Mouse (Mus musculus) myocyte (in vitro differentiated cells): Measurements from ENCODE around the gene Fam219a. TPM values are rescaled to one million over a fixed set of nuclear protein-coding genes. Genes with fewer than 3 reads are reported as not detected.

Experiments
- H3K27me3 ChIP-seq: one replicate; pipeline ENCODE4 v1.6.1; 2011; ENCODE audit not compliant: control insufficient read depth, insufficient read depth, insufficient read length
- H3K36me3 ChIP-seq: one replicate; pipeline ENCODE4 v1.6.1; 2011; ENCODE audit not compliant: control insufficient read depth, insufficient read depth
- H3K4me2 ChIP-seq: one replicate; pipeline ENCODE4 v1.6.1; 2011; ENCODE audit warnings: low read depth, control low read depth
- H3K4me3 ChIP-seq: one replicate; pipeline ENCODE4 v1.5.1; 2011; ENCODE audit warnings: mild to moderate bottlenecking, control low read depth, moderate library complexity
- H3K79me2 ChIP-seq: one replicate; pipeline ENCODE4 v1.6.1; 2011; ENCODE audit not compliant: control insufficient read depth, insufficient read depth
- H3ac ChIP-seq: one replicate; pipeline ENCODE4 v1.6.1; 2011; ENCODE audit not compliant: control insufficient read depth, insufficient read length
- CEBPB ChIP-seq: IDR thresholded peaks from 2 replicates; pipeline ENCODE4 v1.6.1; 2011; ENCODE audit warnings: mild to moderate bottlenecking, moderate library complexity; ENCODE audit not compliant: poor library complexity, insufficient read depth, severe bottlenecking
- E2F4 ChIP-seq: IDR thresholded peaks from one replicate; pipeline ENCODE4 v1.6.1; 2011; ENCODE audit warnings: mild to moderate bottlenecking, control low read depth, moderate library complexity; ENCODE audit not compliant: insufficient read depth
- MAX ChIP-seq: IDR thresholded peaks from one replicate; pipeline ENCODE4 v1.6.1; 2011; ENCODE audit warnings: low read depth, mild to moderate bottlenecking, control low read depth
- MYOD1 ChIP-seq, 3 experiments: IDR thresholded peaks; one replicate each; pipeline ENCODE4 v1.6.1; 2011; ENCODE audit warnings: control low read depth in 2 of 3, low read depth in 2 of 3, mild to moderate bottlenecking in 2 of 3, moderate library complexity in 1 of 3; ENCODE audit not compliant: insufficient read length in 2 of 3, control insufficient read depth in 1 of 3
- MYOG ChIP-seq, 3 experiments: IDR thresholded peaks; one replicate each; pipeline ENCODE4 v1.6.1; 2011; ENCODE audit warnings: control low read depth in 2 of 3, low read depth in 2 of 3, mild to moderate bottlenecking in 2 of 3; ENCODE audit not compliant: insufficient read length in 2 of 3, control insufficient read depth in 1 of 3, insufficient read depth in 1 of 3
- POLR2A ChIP-seq: IDR thresholded peaks from one replicate; pipeline ENCODE4 v1.6.1; 2011; ENCODE audit warnings: low read depth, mild to moderate bottlenecking, control low read depth, moderate library complexity; ENCODE audit not compliant: insufficient read length
- POLR2AphosphoS2 ChIP-seq: IDR thresholded peaks from one replicate; pipeline ENCODE4 v1.6.1; 2011; ENCODE audit warnings: low read depth, control low read depth; ENCODE audit not compliant: insufficient read length
- REST ChIP-seq: IDR thresholded peaks from one replicate; pipeline ENCODE4 v1.6.1; 2011; ENCODE audit warnings: mild to moderate bottlenecking, control low read depth, moderate library complexity; ENCODE audit not compliant: insufficient read depth, insufficient read length
- SRF ChIP-seq: IDR thresholded peaks from one replicate; pipeline ENCODE4 v1.6.1; 2011; ENCODE audit warnings: low read depth; ENCODE audit not compliant: control insufficient read depth, insufficient read length
- TCF12 ChIP-seq: IDR thresholded peaks from one replicate; pipeline ENCODE4 v1.6.1; 2011; ENCODE audit warnings: mild to moderate bottlenecking, control low read depth; ENCODE audit not compliant: poor library complexity, insufficient read depth, severe bottlenecking
- TCF3 ChIP-seq: IDR thresholded peaks from one replicate; pipeline ENCODE4 v1.6.1; 2011; ENCODE audit warnings: low read depth, control low read depth; ENCODE audit not compliant: insufficient read length
- USF1 ChIP-seq: IDR thresholded peaks from one replicate; pipeline ENCODE4 v1.6.1; 2011; ENCODE audit warnings: low read depth, mild to moderate bottlenecking, control low read depth, moderate library complexity
- polyA plus RNA-seq: library from polyadenylated mRNA; unstranded; fragments of >200 nt; fragmentation: generic; extraction: Trizol; gene quantifications from one replicate; pipeline ENCODE4 v1.2.1, GENCODE M21; 2012; ENCODE audit warnings: missing spikeins

Gene Fam219a
- polyA plus RNA-seq, 1 experiment: 2.7 TPM

GRCm38 (mm10) chr4:41519195-41519594 is 50.1 kb downstream of the Fam219a start:
- Histone ChIP-seq H3K4me2 (no peak overlapping the region), H3K36me3 (no peaks in the 10 kb centered on the region), H3ac (no peak overlapping the region), H3K79me2 (no peaks in the 10 kb centered on the region), H3K4me3 (no peak overlapping the region), H3K27me3 (peaks cover 10% of the 10 kb centered on the region)
- TF ChIP-seq E2F4 (no peak), USF1 (no peak), MYOD1 (IDR thresholded peaks at IDR 0.05; ENCODE audit: control insufficient read depth in 1 of 3, insufficient read length in 2 of 3, low read depth in 2 of 3) (no peak), POLR2AphosphoS2 (no peak), TCF12 (no peak), CEBPB (no peak), REST (no peak), SRF (no peak), MAX (no peak), MYOG (IDR thresholded peaks at IDR 0.05; ENCODE audit: control insufficient read depth in 1 of 3, insufficient read depth in 1 of 3, insufficient read length in 2 of 3, low read depth in 2 of 3) (no peak), POLR2A (no peak), TCF3 (no peak)

- no peak overlapping the region for H3ac ChIP-seq
- no peak overlapping the region for H3K4me3 ChIP-seq
- no peaks in the 10 kb centered on the region for H3K36me3 ChIP-seq
- peaks cover 10% of the 10 kb centered on the region for H3K27me3 ChIP-seq
- H3K4me2 ChIP-seq: no peak overlapping the region
- H3K79me2 ChIP-seq: no peaks in the 10 kb centered on the region
- TF ChIP-seq TCF3 (no peak), MYOG (IDR thresholded peaks at IDR 0.05; ENCODE audit: control insufficient read depth in 1 of 3, insufficient read depth in 1 of 3, insufficient read length in 2 of 3, low read depth in 2 of 3) (no peak), POLR2AphosphoS2 (no peak), MYOD1 (IDR thresholded peaks at IDR 0.05; ENCODE audit: control insufficient read depth in 1 of 3, insufficient read length in 2 of 3, low read depth in 2 of 3) (no peak), USF1 (no peak), CEBPB (no peak)
These were observed 51.0 kb downstream of the Fam219a start for GRCm38 (mm10) chr4:41518349-41518748.

GRCm38 (mm10) chr4:41517233-41517632 is 52.1 kb downstream of the Fam219a start, which contains the start of gene 1110017D15Rik:
Gene 1110017D15Rik, minus strand, starts transcription at chr4:41517333.
- Histone ChIP-seq H3K4me2 (no peak within 1 kb of the TSS), H3K4me3 (no peak within 1 kb of the TSS), H3K36me3 (no peaks in the 10 kb centered on the region), H3K79me2 (no peaks in the 10 kb centered on the region), H3K27me3 (peaks cover 16% of the 10 kb centered on the region), H3ac (no peak within 1 kb of the TSS)
- TF ChIP-seq REST (no peak), MYOG (IDR thresholded peaks at IDR 0.05; ENCODE audit: control insufficient read depth in 1 of 3, insufficient read depth in 1 of 3, insufficient read length in 2 of 3, low read depth in 2 of 3) (no peak), E2F4 (no peak), POLR2AphosphoS2 (no peak), USF1 (no peak), POLR2A (no peak), TCF12 (no peak), TCF3 (no peak), CEBPB (no peak)

GRCm38 (mm10) chr4:41513714-41514113 is 55.6 kb downstream of the Fam219a start:
- H3K4me3 ChIP-seq: no peak overlapping the region
- H3K27me3 ChIP-seq: peaks cover 28% of the 10 kb centered on the region
- no peak overlapping the region for H3ac ChIP-seq
- no peaks in the 10 kb centered on the region for H3K36me3 ChIP-seq
- H3K79me2 ChIP-seq: no peaks in the 10 kb centered on the region
- TF ChIP-seq TCF3 (no peak), USF1 (no peak), MYOG (IDR thresholded peaks at IDR 0.05; ENCODE audit: control insufficient read depth in 1 of 3, insufficient read depth in 1 of 3, insufficient read length in 2 of 3, low read depth in 2 of 3) (no peak), POLR2A (no peak), REST (no peak), TCF12 (no peak)
- H3K4me2 ChIP-seq: no peak overlapping the region

GRCm38 (mm10) chr4:41513309-41513708 is 56.0 kb downstream of the Fam219a start:
- Histone ChIP-seq H3K79me2 (no peaks in the 10 kb centered on the region), H3K27me3 (peaks cover 28% of the 10 kb centered on the region), H3K4me2 (no peak overlapping the region), H3ac (no peak overlapping the region), H3K36me3 (no peaks in the 10 kb centered on the region), H3K4me3 (no peak overlapping the region)
- TF ChIP-seq MAX: no peak
- TF ChIP-seq TCF12: no peak
